In genomic region chr13:46674601-46675000, GRCm38 (mm10) we compare ENCODE assay signal across 13 mouse cellular contexts. TPM values are rescaled to one million over a fixed set of nuclear protein-coding genes. Genes with fewer than 3 reads are reported as not detected.
DNase-seq lines count a peak whose midpoint lies in the region; TF ChIP-seq lines count a peak whose summit lies in the region.
"Had no signal": no experiment of that assay in that cellular context is flagged by ENCODE, and none has a peak within 500 bp of the region (broad histone marks: within the 10 kb centered on the region; RNA-seq: fewer than 3 reads in every experiment).

No protein-coding gene starts in this region.

- intact Hi-C loops in left cerebral cortex, postnatal 4 days (cut with DNase I), result no loop called here

- H3K79me2 ChIP-seq in myocyte (ENCODE audit: control insufficient read depth, insufficient read depth), result peaks cover 17% of the 10 kb centered on the region

- no peak for TF ChIP-seq POLR2A in myocyte (IDR thresholded peaks at IDR 0.05; ENCODE audit: insufficient read length, low read depth)

- H3K4me2 ChIP-seq in myocyte (ENCODE audit: low read depth), result peak overlapping the region; percentile 10
- H3K4me2 ChIP-seq: liver, embryonic 12.5 days had no signal

- H3ac ChIP-seq in myocyte (ENCODE audit: control insufficient read depth, insufficient read length), result no peak overlapping the region

- peaks cover 33% of the 10 kb centered on the region for H3K36me3 ChIP-seq in myocyte (ENCODE audit: control insufficient read depth, insufficient read depth)

- no peak overlapping the region for H3K4me3 ChIP-seq in myocyte
- H3K4me3 ChIP-seq: erythroblast, embryonic 14.5 days; liver, embryonic 12.5 days; midbrain, embryonic 10.5 days had no signal

- no peaks in the 10 kb centered on the region for H3K27me3 ChIP-seq in myocyte (ENCODE audit: control insufficient read depth, insufficient read depth, insufficient read length)
- H3K27me3 ChIP-seq: liver, embryonic 12.5 days had no signal

- peak; percentile 61 to 71 for DNase-seq in adrenal gland, adult (ENCODE audit: inconsistent age in 2 of 2, low spot score in 1 of 2)
- DNase-seq in adrenal gland, postnatal 4 days (ENCODE audit: low spot score in 2 of 2), result no peak
- DNase-seq in left cerebral cortex, postnatal 4 days, result peak; percentile 29
- DNase-seq in left cerebral cortex, adult 9 months (ENCODE audit: low spot score in 2 of 2), result no peak
- peak; percentile 67 for DNase-seq in adrenal gland, postnatal 25 days
- DNase-seq in yolk sac, embryonic 10.5 days (ENCODE audit: low spot score), result no peak
- DNase-seq in layer of hippocampus, adult 8-10 months (ENCODE audit: low spot score in 2 of 2), result no peak
- DNase-seq: kidney, adult 9 months; right cerebral cortex, postnatal 25 days had no signal

TF ChIP-seq in myocyte, 11 proteins besides CTCF, POLR2A, EP300 and RAD21:
- no peak for TF ChIP-seq TCF12 (IDR thresholded peaks at IDR 0.05; ENCODE audit: insufficient read depth, poor library complexity, severe bottlenecking)
- no peak for TF ChIP-seq SRF (IDR thresholded peaks at IDR 0.05; ENCODE audit: control insufficient read depth, insufficient read length, low read depth)
- peak in 1 of 3 experiments; percentile 12 for TF ChIP-seq MYOG (IDR thresholded peaks at IDR 0.05; ENCODE audit: control insufficient read depth in 1 of 3, insufficient read depth in 1 of 3, insufficient read length in 2 of 3, low read depth in 2 of 3)
- TF ChIP-seq TCF3 (IDR thresholded peaks at IDR 0.05; ENCODE audit: insufficient read length, low read depth), result no peak
- TF ChIP-seq E2F4 (IDR thresholded peaks at IDR 0.05; ENCODE audit: insufficient read depth), result no peak
- peak; percentile 24 for TF ChIP-seq POLR2AphosphoS2 (IDR thresholded peaks at IDR 0.05; ENCODE audit: insufficient read length, low read depth)
- TF ChIP-seq MAX (IDR thresholded peaks at IDR 0.05; ENCODE audit: low read depth), result no peak
- TF ChIP-seq CEBPB (IDR thresholded peaks at IDR 0.05; ENCODE audit: insufficient read depth, poor library complexity, severe bottlenecking), result no peak
- TF ChIP-seq REST (IDR thresholded peaks at IDR 0.05; ENCODE audit: insufficient read depth, insufficient read length), result no peak

RNA-seq across cellular contexts. Expression of gene Fam8a1, which starts 5.3 kb away (rescaled TPM):
- total RNA-seq in adrenal gland, postnatal 4 days (2021), result 10 to 100 TPM; 48.1 to 48.9 TPM
- 10 to 100 TPM; 71.4 to 75.7 TPM for total RNA-seq in left cerebral cortex, postnatal 4 days (2021)
- total RNA-seq in adrenal gland, postnatal 25 days (2021), result 52.3 and 53.6 TPM in 2 replicates
- 15.7 TPM for polyA plus RNA-seq in myocyte (2012; fragmentation: generic; extraction: Trizol)
- 10 to 100 TPM; 66.6 to 85.9 (median 75.5) TPM for total RNA-seq in layer of hippocampus, adult 8-10 months (2022)

RNA-seq across cellular contexts. Expression of gene Nup153, which starts 53.1 kb away (rescaled TPM):
- total RNA-seq in adrenal gland, postnatal 4 days (2021), result 10 to 100 TPM; 73.6 to 85.3 TPM
- total RNA-seq in left cerebral cortex, postnatal 4 days (2021), result 10 to 100 TPM; 87.6 to 88.3 TPM
- 65.3 and 70.3 TPM in 2 replicates for total RNA-seq in adrenal gland, postnatal 25 days (2021)
- polyA plus RNA-seq in myocyte (2012; fragmentation: generic; extraction: Trizol), result 11.6 TPM
- total RNA-seq in layer of hippocampus, adult 8-10 months (2022), result 10 to 100 TPM; 47.5 to 57.8 (median 54.0) TPM

Comparison
In these comparisons a context has a peak if more than half of its experiments do, and no peak if none do; other contexts are left out.
1. DNase-seq: peak in adrenal gland, adult (2 of 2), left cerebral cortex, postnatal 4 days (single experiment) and adrenal gland, postnatal 25 days (single experiment); none in adrenal gland, postnatal 4 days (0 of 2), left cerebral cortex, adult 9 months (0 of 2), yolk sac, embryonic 10.5 days (single experiment) and layer of hippocampus, adult 8-10 months (0 of 2).